Mouse (Mus musculus) midbrain, embryonic 11.5 days (tissue): ENCODE data around the gene Pitx2. TPM values are rescaled to one million over a fixed set of nuclear protein-coding genes. Genes with fewer than 3 reads are reported as not detected.

Experiments
- ATAC-seq: fragments of 200-750 bp; cut with Nextera tagmentation; 2 replicates; pipeline ENCODE4 v1.8.0; 2017; ENCODE audit warnings: moderate TSS enrichment, moderate library complexity; ENCODE audit not compliant: low FRiP score
- DNase-seq: peaks from one replicate; pipeline ENCODE4 v3.0.0; 2015; ENCODE audit warnings: low spot score; ENCODE audit errors: missing footprints
- H3K27ac ChIP-seq: fragments of 300-500 bp; sonication (generic); 2 replicates; pipeline ENCODE4 v1.5.1; 2014; ENCODE audit warnings: low read depth, low read length
- H3K27me3 ChIP-seq: fragments of 300-500 bp; sonication (generic); 2 replicates; pipeline ENCODE4 v1.6.1; 2014; ENCODE audit warnings: mild to moderate bottlenecking, low read length, moderate library complexity, mixed read lengths; ENCODE audit not compliant: control insufficient read depth, insufficient read depth
- H3K36me3 ChIP-seq: fragments of 300-500 bp; sonication (generic); 2 replicates; pipeline ENCODE4 v1.6.1; 2014; ENCODE audit warnings: mild to moderate bottlenecking, low read length, moderate library complexity, mixed read lengths; ENCODE audit not compliant: control insufficient read depth, insufficient read depth
- H3K4me1 ChIP-seq: fragments of 300-500 bp; sonication (generic); 2 replicates; pipeline ENCODE4 v1.6.1; 2014; ENCODE audit warnings: low read length; ENCODE audit not compliant: control insufficient read depth, insufficient read depth
- H3K4me2 ChIP-seq: fragments of 300-500 bp; sonication (generic); 2 replicates; pipeline ENCODE4 v1.6.1; 2014; ENCODE audit warnings: mild to moderate bottlenecking, moderate library complexity
- H3K4me3 ChIP-seq: fragments of 300-500 bp; sonication (generic); 2 replicates; pipeline ENCODE4 v1.5.1; 2014; ENCODE audit warnings: low read depth, low read length
- H3K9ac ChIP-seq: fragments of 300-500 bp; sonication (generic); 2 replicates; pipeline ENCODE4 v1.6.1; 2014; ENCODE audit warnings: low read length
- H3K9me3 ChIP-seq: fragments of 300-500 bp; sonication (generic); 2 replicates; pipeline ENCODE4 v1.6.1; 2016; ENCODE audit warnings: low read length; ENCODE audit not compliant: control insufficient read depth
- WGBS: fragments of 180-500 bp; shearing (Covaris S2); extraction: QIAGEN DNeasy Blood & Tissue Kit; methylation state at CpG from one replicate; pipeline ENCODE4 v1.1.7; 2014; 5-methylcytosine and 5-hydroxymethylcytosine counted together
- polyA plus RNA-seq: library from polyadenylated mRNA; unstranded; fragments of >200 nt; fragmentation: Nextera tagmentation; extraction: Ambion mirVana; gene quantifications from 2 replicates; pipeline ENCODE4 v1.2.1, GENCODE M21; 2014

Gene Pitx2
- polyA plus RNA-seq, 1 experiment from 2014 or later = 53.7 TPM

GRCm38 (mm10) chr3:129171789-129172188 is 27.9 kb upstream of the Pitx2 start:
- ATAC-seq (no peak), DNase-seq (no peak)
- H3K4me3 ChIP-seq = no peak overlapping the region
- no peaks in the 10 kb centered on the region for H3K36me3 ChIP-seq
- H3K4me1 ChIP-seq = no peaks in the 10 kb centered on the region
- H3K27ac ChIP-seq = no peak overlapping the region
- H3K4me2 ChIP-seq = no peak overlapping the region
- no peak overlapping the region for H3K9ac ChIP-seq
- H3K9me3 ChIP-seq = no peaks in the 10 kb centered on the region
- H3K27me3 ChIP-seq = no peaks in the 10 kb centered on the region
- WGBS = over 99% methylated on average over 4 of the region's 4 CpGs

DNA sequence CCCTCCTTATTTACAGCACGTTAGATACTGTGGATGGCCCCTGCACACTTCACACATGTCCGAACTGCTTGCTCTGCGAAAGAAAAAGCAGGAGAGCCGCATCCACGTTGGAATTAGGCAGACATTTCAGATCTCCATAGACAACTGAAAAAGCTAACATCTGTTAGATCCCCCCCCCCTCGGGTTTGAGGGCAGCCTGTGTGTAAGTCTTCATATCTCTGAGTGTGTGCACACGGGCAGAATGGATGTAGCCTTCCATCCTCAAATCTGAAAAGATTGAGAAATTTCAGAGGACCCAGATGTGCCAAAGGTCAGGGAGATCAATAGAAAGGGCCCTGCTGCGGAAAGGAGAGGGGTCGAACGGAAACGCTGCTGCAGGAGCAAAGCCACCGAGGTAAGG is 5.2 kb upstream of the Pitx2 start:
- DNase-seq (peak; percentile 91), ATAC-seq (no peak)
- Histone ChIP-seq H3K4me3 (no peak overlapping the region), H3K4me1 (0 out of 2 replicates have a peak, but pooled peaks cover 4% of the 10 kb centered on the region), H3K9ac (no peak overlapping the region), H3K36me3 (no peaks in the 10 kb centered on the region), H3K9me3 (no peaks in the 10 kb centered on the region), H3K27me3 (peaks cover 62% of the 10 kb centered on the region), H3K4me2 (no peak overlapping the region), H3K27ac (no peak overlapping the region)
- 3% methylated on average over 12 of the region's 12 CpGs for WGBS

- Histone ChIP-seq H3K4me2 (no peak overlapping the region), H3K4me1 (0 out of 2 replicates have a peak, but pooled peaks cover 6% of the 10 kb centered on the region), H3K9me3 (no peaks in the 10 kb centered on the region), H3K36me3 (no peaks in the 10 kb centered on the region), H3K27ac (no peak overlapping the region), H3K9ac (no peak overlapping the region), H3K27me3 (peaks cover 68% of the 10 kb centered on the region), H3K4me3 (no peak overlapping the region)
- DNase-seq (peak; percentile 90), ATAC-seq (no peak)
- WGBS = under 1% methylated on average over 16 of the region's 16 CpGs
Measured at GRCm38 (mm10) chr3:129195036-129195435, 4.6 kb upstream of the Pitx2 start.

- no peak overlapping the region for H3K4me3 ChIP-seq
- DNase-seq (peak; percentile 93), ATAC-seq (no peak)
- H3K36me3 ChIP-seq = no peaks in the 10 kb centered on the region
- 2% methylated on average over 12 of the region's 12 CpGs for WGBS
- H3K4me1 ChIP-seq = 0 out of 2 replicates have a peak, but pooled peaks cover 6% of the 10 kb centered on the region
- no peaks in the 10 kb centered on the region for H3K9me3 ChIP-seq
- H3K27me3 ChIP-seq = peaks cover 74% of the 10 kb centered on the region
- no peak overlapping the region for H3K4me2 ChIP-seq
- no peak overlapping the region for H3K27ac ChIP-seq
- no peak overlapping the region for H3K9ac ChIP-seq
Measured at GRCm38 (mm10) chr3:129195816-129196549, 3.7 kb upstream of the Pitx2 start.

- DNase-seq = no peak
- ATAC-seq = no peak; the same call in 1 of the 2 replicates
- under 1% methylated on average over 10 of the region's 10 CpGs for WGBS
Measured at GRCm38 (mm10) chr3:129196550-129196919, 3.1 kb upstream of the Pitx2 start.

DNA sequence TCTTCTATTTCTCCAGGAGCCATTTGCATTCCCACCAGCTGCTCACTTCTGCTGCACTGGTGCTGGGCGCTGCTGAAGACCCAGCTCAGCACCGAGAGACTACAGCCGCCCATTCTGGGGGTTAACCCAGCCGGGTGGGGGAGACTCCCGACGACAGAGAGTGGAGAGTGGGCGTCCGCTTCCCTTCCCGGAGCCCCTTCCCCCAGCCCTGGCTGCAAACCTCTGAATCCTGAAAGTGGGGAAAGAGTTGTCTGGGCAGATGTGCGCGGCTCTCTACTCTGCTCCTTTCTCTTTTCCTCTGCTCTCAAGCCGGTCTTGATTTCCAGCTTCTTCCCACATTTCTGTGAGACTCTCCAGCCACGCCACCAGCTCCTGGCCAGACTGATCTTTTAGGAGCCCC is 2.6 kb upstream of the Pitx2 start:
- H3K4me1 ChIP-seq = 0 out of 2 replicates have a peak, but pooled peaks cover 6% of the 10 kb centered on the region
- WGBS = under 1% methylated on average over 13 of the region's 13 CpGs
- DNase-seq = peak; percentile 97
- H3K4me2 ChIP-seq = peak overlapping the region; percentile 12; the same call in 1 of the 2 replicates
- H3K9ac ChIP-seq = no peak overlapping the region
- no peak overlapping the region for H3K4me3 ChIP-seq
- peak; percentile 59 for ATAC-seq
- peaks cover 78% of the 10 kb centered on the region for H3K27me3 ChIP-seq
- no peak overlapping the region; the same call in 1 of the 2 replicates for H3K27ac ChIP-seq
- no peaks in the 10 kb centered on the region for H3K9me3 ChIP-seq
- H3K36me3 ChIP-seq = no peaks in the 10 kb centered on the region

More at GRCm38 (mm10) chr3:129196550-129196919, 3.1 kb upstream of the Pitx2 start:
- Histone ChIP-seq H3K27me3 (peaks cover 77% of the 10 kb centered on the region), H3K4me3 (no peak overlapping the region), H3K4me2 (no peak overlapping the region), H3K36me3 (no peaks in the 10 kb centered on the region), H3K4me1 (0 out of 2 replicates have a peak, but pooled peaks cover 6% of the 10 kb centered on the region), H3K9ac (no peak overlapping the region), H3K27ac (no peak overlapping the region), H3K9me3 (no peaks in the 10 kb centered on the region)

DNA sequence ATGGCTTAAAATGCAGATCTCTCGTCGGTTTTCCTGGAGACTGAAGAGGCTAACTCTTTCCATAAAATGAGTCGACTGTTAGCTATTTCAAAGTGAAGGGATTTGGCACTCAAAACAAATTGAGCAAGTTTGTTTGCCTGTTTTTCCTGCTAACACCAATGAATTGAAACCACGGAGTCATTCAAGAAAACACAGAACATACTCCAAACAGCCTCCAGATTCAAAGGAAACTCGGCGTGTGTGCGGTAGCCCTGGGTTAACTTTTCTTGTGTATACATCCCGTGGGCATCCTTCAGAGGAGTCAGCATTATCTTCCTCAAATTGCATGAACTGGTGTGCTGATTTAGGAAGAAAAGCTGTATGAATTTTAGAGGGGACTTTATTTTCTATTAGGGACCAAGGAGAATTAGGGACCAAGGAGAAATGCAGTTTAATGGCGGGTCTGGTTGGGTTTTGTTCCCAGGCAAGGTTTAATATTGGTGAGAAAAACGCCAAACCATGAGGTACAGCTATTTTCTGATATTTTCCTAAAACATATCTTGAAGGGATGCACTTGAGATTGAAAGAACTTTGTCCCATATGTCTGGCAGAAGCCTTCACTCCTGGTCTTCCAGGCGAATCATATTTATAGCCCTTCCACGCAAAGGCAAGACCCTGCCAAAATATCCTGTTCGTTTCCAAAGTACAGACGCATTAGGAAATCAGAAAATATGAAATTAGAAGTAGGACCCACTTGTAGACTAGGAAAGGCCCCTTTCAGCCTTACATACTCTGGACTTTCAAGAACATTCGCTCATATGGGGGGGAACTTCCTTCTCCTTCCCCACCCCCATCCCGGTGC is 1.7 kb upstream of the Pitx2 start:
- ATAC-seq (no peak), DNase-seq (peak; percentile 95)
- peaks cover 10% of the 10 kb centered on the region for H3K4me1 ChIP-seq
- H3K27ac ChIP-seq = no peak overlapping the region; the same call in 1 of the 2 replicates
- no peaks in the 10 kb centered on the region for H3K9me3 ChIP-seq
- 2% methylated on average over 16 of the region's 16 CpGs for WGBS
- no peak overlapping the region for H3K4me3 ChIP-seq
- H3K36me3 ChIP-seq = no peaks in the 10 kb centered on the region
- 0 out of 2 replicates have a peak overlapping the region, but pooled peaks have one; percentile 10 for H3K4me2 ChIP-seq
- no peak overlapping the region for H3K9ac ChIP-seq
- H3K27me3 ChIP-seq = peaks cover 82% of the 10 kb centered on the region

- Histone ChIP-seq H3K4me1 (peaks cover 11% of the 10 kb centered on the region), H3K4me2 (0 out of 2 replicates have a peak overlapping the region, but pooled peaks have one; percentile 10), H3K27me3 (peaks cover 82% of the 10 kb centered on the region), H3K4me3 (no peak overlapping the region), H3K36me3 (no peaks in the 10 kb centered on the region), H3K9ac (no peak overlapping the region), H3K27ac (no peak overlapping the region), H3K9me3 (no peaks in the 10 kb centered on the region)
- ATAC-seq (no peak), DNase-seq (peak; percentile 90)
- WGBS = 1% methylated on average over 11 of the region's 11 CpGs
Measured at GRCm38 (mm10) chr3:129198627-129198903, 1.1 kb upstream of the Pitx2 start.

- peaks cover 86% of the 10 kb centered on the region for H3K27me3 ChIP-seq
- peak overlapping the region; percentile 31 for H3K4me3 ChIP-seq
- no peak for ATAC-seq
- H3K36me3 ChIP-seq = no peaks in the 10 kb centered on the region
- 0% methylated on average over 16 of the region's 16 CpGs for WGBS
- H3K9ac ChIP-seq = peak overlapping the region; percentile 55; the same call in 1 of the 2 replicates
- peak; percentile 97 for DNase-seq
- H3K9me3 ChIP-seq = no peaks in the 10 kb centered on the region
- peaks cover 12% of the 10 kb centered on the region for H3K4me1 ChIP-seq
- peak overlapping the region; percentile 48 for H3K27ac ChIP-seq
- peak overlapping the region; percentile 73 for H3K4me2 ChIP-seq
Measured at GRCm38 (mm10) chr3:129199160-129199608, 494 bp upstream of the Pitx2 start.
